Mouse (Mus musculus) heart, embryonic 14.5 days (tissue): ENCODE measurements around the gene Six2. TPM values are rescaled to one million over a fixed set of nuclear protein-coding genes. Genes with fewer than 3 reads are reported as not detected.

Experiments used
- ATAC-seq: fragments of 200-750 bp; cut with Nextera tagmentation; 2 replicates; pipeline ENCODE4 v1.8.0; 2017; ENCODE audit warnings: low read depth, moderate TSS enrichment; ENCODE audit not compliant: insufficient number of reproducible peaks, insufficient read depth, low FRiP score
- H3K27ac ChIP-seq, 2 experiments: fragments of 200-500 bp in 1 of 2; fragments of 300-500 bp in 1 of 2; sonication (generic) in 1 of 2; replicated peaks in 1 of 2; 2 replicates each; pipeline ENCODE4 v1.5.1; 2012 to 2014; ENCODE audit warnings: low read depth in 2 of 2, low read length in 2 of 2, control low read depth in 1 of 2, mild to moderate bottlenecking in 1 of 2, mixed read lengths in 1 of 2; ENCODE audit not compliant: control insufficient read depth in 1 of 2, insufficient read depth in 1 of 2
- H3K27me3 ChIP-seq: fragments of 300-500 bp; sonication (generic); 2 replicates; pipeline ENCODE4 v1.6.1; 2014; ENCODE audit warnings: mild to moderate bottlenecking, low read length, control low read depth; ENCODE audit not compliant: control insufficient read depth, insufficient read depth
- H3K36me3 ChIP-seq: fragments of 300-500 bp; sonication (generic); 2 replicates; pipeline ENCODE4 v1.6.1; 2014; ENCODE audit warnings: mild to moderate bottlenecking, control low read depth, low read length, mixed read lengths; ENCODE audit not compliant: control insufficient read depth, insufficient read depth
- H3K4me1 ChIP-seq, 2 experiments: fragments of 200-500 bp in 1 of 2; fragments of 300-500 bp in 1 of 2; sonication (generic) in 1 of 2; 2 replicates each; pipeline ENCODE4 v1.6.1; 2012 to 2014; ENCODE audit warnings: low read length in 2 of 2, control low read depth in 1 of 2, mixed read lengths in 1 of 2; ENCODE audit not compliant: control insufficient read depth in 2 of 2, insufficient read depth in 2 of 2
- H3K4me2 ChIP-seq: fragments of 300-500 bp; sonication (generic); 2 replicates; pipeline ENCODE4 v1.6.1; 2014; ENCODE audit warnings: mild to moderate bottlenecking, low read length
- H3K4me3 ChIP-seq, 2 experiments: fragments of 200-500 bp in 1 of 2; fragments of 300-500 bp in 1 of 2; sonication (generic) in 1 of 2; 2 replicates each; pipeline ENCODE4 v1.5.1; 2012 to 2014; ENCODE audit warnings: low read length in 2 of 2, mild to moderate bottlenecking in 2 of 2, control low read depth in 1 of 2, low read depth in 1 of 2, moderate library complexity in 1 of 2; ENCODE audit not compliant: control insufficient read depth in 1 of 2, insufficient read depth in 1 of 2
- H3K9ac ChIP-seq: fragments of 300-500 bp; sonication (generic); 2 replicates; pipeline ENCODE4 v1.6.1; 2014; ENCODE audit warnings: mild to moderate bottlenecking, low read length
- H3K9me3 ChIP-seq: fragments of 300-500 bp; sonication (generic); 2 replicates; pipeline ENCODE4 v1.6.1; 2016; ENCODE audit warnings: low read length, control low read depth; ENCODE audit not compliant: control insufficient read depth
- WGBS: fragments of 180-500 bp; shearing (Covaris S2); extraction: QIAGEN DNeasy Blood & Tissue Kit; methylation state at CpG from one replicate; pipeline ENCODE4 v1.1.7; 2014; 5-methylcytosine and 5-hydroxymethylcytosine counted together
- polyA plus RNA-seq: library from polyadenylated mRNA; unstranded; fragments of >200 nt; fragmentation: Nextera tagmentation; extraction: Ambion mirVana; gene quantifications from 2 replicates; pipeline ENCODE4 v1.2.1, GENCODE M21; 2014

Six2 gene
- polyA plus RNA-seq, 1 experiment from 2014 or later: 0.24 TPM

DNA sequence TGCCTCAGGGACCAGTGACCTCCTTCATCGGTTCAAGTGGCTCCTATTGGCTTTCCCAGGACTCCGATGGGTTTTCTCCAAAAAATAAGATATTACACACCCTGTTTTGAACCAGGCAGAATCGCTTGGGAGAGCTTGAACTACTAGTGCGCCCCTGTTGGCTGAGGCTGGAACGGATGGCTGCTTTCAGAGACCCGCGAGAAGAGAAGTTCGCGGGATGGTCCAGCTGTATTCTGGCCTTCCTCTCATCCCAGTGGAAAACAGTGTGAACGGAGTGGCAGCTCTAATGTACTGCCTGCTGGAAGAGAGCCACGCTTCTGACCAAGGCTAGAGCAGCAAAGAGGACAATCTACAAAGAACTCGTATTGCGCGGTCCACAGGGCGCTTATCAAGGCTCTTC lies 8.4 kb downstream of the Six2 start:
- Histone ChIP-seq H3K27me3 (peaks cover 84% of the 10 kb centered on the region), H3K9me3 (no peaks in the 10 kb centered on the region), H3K36me3 (no peaks in the 10 kb centered on the region), H3K4me2 (peak overlapping the region; percentile 63), H3K4me3 (peak overlapping the region; percentile 32 to 37), H3K4me1 (peaks cover 2 to 17% of the 10 kb centered on the region in 2 experiments; a peak in 2 of 4 replicates), H3K27ac (no peak overlapping the region), H3K9ac (0 out of 2 replicates have a peak overlapping the region, but pooled peaks have one; percentile 19)
- ATAC-seq: no peak
- under 1% methylated on average over 15 of the region's 15 CpGs for WGBS

DNA sequence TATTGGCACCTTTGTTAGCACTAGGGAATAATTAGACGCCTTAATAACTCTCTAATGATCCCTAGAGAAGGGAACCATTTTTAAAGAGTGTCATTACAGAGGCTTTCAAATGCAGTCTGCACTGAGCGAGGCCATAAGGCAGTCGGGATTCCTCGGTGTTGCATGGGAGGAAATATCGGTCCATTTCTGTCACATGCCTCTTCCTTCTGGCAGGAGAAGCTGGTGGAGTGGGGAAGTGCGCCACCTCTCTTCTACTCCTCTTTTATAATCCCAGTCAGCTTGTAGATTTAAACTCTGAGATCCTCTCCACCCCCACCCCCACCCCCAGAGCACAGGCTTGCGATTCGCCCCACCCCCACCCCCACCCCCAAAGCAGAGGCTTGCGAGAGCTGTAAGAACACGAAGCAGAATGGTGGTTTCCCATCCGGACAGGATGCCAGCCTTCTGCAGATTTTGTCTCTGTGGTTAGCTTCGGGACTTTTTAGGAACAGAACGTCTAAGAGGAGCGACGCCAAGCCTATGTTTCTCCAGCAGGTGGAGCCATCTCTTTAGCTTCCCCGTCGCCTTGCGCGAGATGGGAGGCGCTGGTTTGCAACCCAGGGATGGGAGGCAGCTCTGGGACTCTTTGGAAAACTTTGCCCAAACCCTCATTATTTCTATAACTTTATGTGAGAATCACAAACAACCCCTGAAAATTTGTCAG lies 23.3 kb downstream of the Six2 start:
- no peaks in the 10 kb centered on the region for H3K4me1 ChIP-seq
- no peak overlapping the region for H3K27ac ChIP-seq
- no peak overlapping the region for H3K9ac ChIP-seq
- H3K4me3 ChIP-seq: peak overlapping the region in 1 of 2 experiments; percentile 22; a peak in 1 of 4 replicates
- no peak for ATAC-seq
- H3K27me3 ChIP-seq: peaks cover 44% of the 10 kb centered on the region
- H3K36me3 ChIP-seq: no peaks in the 10 kb centered on the region
- WGBS: 2% methylated on average over 20 of the region's 20 CpGs
- peak overlapping the region; percentile 58 for H3K4me2 ChIP-seq
- H3K9me3 ChIP-seq: no peaks in the 10 kb centered on the region

DNA sequence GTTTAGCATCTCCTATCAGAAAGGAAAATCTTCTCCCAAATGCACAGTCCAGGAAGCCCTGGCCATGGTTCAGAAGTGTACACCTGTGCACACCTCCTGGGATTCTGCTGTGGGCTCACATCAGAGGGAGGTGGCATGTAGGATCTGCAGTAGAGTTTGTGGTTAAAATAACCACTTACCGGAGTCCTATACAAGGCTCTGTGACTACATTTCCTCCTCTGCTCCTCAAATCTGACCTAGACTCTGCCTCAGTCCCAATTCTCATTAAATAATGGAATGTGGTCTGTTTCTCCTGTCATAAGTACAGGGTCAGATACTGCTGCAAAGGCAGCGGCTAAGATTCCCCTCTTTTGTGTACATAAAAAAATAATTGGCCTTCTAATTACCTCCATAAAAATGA lies 23.9 kb downstream of the Six2 start:
- no peaks in the 10 kb centered on the region for H3K36me3 ChIP-seq
- H3K4me1 ChIP-seq: no peaks in the 10 kb centered on the region
- H3K4me3 ChIP-seq: 0 out of 4 replicates have a peak overlapping the region, but pooled peaks of 1 of the 2 experiments have one; percentile 22
- H3K27ac ChIP-seq: no peak overlapping the region
- H3K4me2 ChIP-seq: peak overlapping the region; percentile 58
- H3K9ac ChIP-seq: no peak overlapping the region
- WGBS: 35% methylated on average over 2 of the region's 2 CpGs
- no peak for ATAC-seq
- peaks cover 41% of the 10 kb centered on the region for H3K27me3 ChIP-seq
- H3K9me3 ChIP-seq: no peaks in the 10 kb centered on the region

DNA sequence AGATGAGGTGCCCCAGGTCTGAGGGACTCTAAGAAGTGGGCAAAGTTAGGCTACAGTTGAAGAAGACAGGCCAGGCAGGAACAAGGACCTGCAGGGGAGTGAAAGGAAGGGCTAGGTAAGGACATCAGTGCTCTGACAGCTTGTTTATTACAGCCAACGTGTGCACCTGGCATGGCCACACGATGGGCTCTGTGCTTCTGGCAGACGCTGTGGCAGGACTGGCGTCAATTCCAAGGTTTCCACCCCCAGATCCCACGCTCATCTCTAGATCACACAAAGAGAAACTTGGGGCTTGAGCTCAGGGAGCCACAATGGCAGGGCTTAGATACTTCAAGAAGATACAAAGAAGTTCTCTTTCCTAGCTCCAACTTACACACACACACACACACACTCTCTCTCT lies 26.6 kb downstream of the Six2 start:
- Histone ChIP-seq H3K9ac (no peak overlapping the region), H3K4me2 (no peak overlapping the region), H3K27ac (no peak overlapping the region), H3K4me3 (no peak overlapping the region), H3K36me3 (no peaks in the 10 kb centered on the region), H3K9me3 (no peaks in the 10 kb centered on the region), H3K27me3 (peaks cover 35% of the 10 kb centered on the region), H3K4me1 (no peaks in the 10 kb centered on the region)
- WGBS: 47% methylated on average over 5 of the region's 5 CpGs
- no peak for ATAC-seq

DNA sequence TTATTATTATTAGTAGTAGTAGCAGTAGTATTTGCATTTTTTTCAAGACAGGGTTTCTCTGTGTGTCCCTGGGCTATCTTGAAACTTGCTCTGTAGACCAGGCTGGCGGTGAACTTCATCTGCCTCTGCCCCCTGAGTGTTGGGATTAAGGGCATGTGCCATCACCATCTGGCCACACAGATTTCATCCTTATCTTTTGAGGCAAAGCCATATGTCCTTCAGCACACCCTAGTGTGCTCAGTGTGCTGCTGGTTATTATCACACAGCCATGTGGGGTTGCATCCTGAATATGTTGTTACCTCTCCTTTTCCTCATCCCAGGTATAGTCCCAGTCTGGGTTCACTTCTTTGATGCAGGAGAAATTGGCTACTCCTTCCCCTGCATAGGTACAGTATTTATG lies 28.1 kb downstream of the Six2 start:
- H3K4me1 ChIP-seq: no peaks in the 10 kb centered on the region
- WGBS: 59% methylated on average over 1 of the region's 1 CpGs
- ATAC-seq: no peak
- H3K27ac ChIP-seq: no peak overlapping the region
- H3K9me3 ChIP-seq: no peaks in the 10 kb centered on the region
- no peak overlapping the region for H3K4me3 ChIP-seq
- H3K4me2 ChIP-seq: no peak overlapping the region
- H3K27me3 ChIP-seq: peaks cover 26% of the 10 kb centered on the region
- H3K9ac ChIP-seq: no peak overlapping the region
- H3K36me3 ChIP-seq: no peaks in the 10 kb centered on the region

DNA sequence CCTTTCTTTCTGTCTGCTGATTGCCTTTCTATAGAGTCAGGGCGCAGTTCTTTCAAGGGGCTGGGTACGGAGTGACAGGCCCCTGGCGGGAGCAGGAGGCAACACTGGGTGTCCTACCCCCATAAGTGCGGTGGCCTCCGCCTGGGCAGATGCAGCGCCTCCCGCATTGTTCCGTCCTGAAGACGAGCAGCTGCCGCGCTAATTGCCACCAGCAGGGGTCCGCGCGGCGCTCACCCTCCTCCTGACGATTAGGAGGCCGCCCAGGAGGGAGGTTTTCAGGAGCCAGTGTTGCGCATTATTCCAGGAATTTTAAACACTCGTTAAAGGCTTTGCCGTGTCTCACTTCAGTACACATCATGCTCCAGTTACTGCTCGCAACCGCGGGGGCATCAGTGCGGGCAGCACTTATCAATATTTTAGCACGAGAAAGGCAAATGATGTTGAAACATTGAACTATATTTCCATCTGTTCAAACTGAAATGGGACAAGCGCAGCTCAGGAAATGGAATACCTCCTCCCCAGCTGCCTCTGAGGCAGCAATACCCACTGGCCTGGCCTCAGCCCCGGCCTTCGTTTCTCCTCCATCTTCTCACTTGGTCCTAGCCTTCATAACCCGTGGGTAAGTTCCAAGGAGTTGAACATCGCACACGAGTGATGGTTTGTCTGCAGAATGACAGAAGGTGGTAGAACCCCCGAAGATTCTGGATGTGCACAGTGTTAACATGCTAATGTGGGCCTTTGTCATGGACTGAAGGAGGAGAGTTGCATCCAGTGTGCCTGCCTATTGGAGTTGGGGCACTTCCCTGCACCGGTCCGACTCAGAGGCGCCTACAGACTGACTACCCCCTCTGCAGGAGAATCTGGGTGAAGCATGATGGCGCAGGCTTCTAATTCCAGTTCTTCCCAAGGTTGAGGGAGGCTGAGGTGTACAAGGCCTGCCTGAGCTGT lies 42.1 kb downstream of the Six2 start:
- Histone ChIP-seq H3K36me3 (no peaks in the 10 kb centered on the region), H3K9ac (peak overlapping the region; percentile 34; the same call in 1 of the 2 replicates), H3K9me3 (no peaks in the 10 kb centered on the region), H3K27me3 (peaks cover 73% of the 10 kb centered on the region), H3K4me3 (peak overlapping the region; percentile 34), H3K27ac (no peak overlapping the region), H3K4me2 (peak overlapping the region; percentile 73), H3K4me1 (peaks cover 2 to 5% of the 10 kb centered on the region in 2 experiments; a peak in 2 of 4 replicates)
- 4% methylated on average over 35 of the region's 36 CpGs for WGBS
- ATAC-seq: 0 out of 2 replicates have a peak, but pooled peaks have one; percentile 31

DNA sequence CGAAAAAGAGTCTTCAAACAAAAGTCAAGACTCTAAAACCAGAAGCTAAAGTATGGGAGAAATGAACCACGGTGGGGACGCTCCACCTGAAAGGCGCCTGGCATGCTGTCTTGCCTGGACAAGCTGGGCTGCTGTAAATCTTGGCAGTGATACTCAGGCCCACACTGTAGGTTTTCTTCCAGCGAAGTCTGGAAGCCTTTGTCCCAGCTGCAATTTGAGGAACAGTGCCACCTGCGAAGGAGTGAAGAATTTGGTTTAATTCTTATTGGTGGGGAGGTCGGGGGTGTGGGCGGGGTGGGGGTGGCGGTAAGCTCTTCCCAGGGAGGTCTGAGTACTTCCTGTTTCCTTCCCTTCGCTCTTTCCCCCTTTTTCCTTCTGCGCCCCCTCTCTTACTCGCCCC lies 42.8 kb downstream of the Six2 start:
- ATAC-seq: no peak
- Histone ChIP-seq H3K27ac (no peak overlapping the region), H3K4me1 (peaks cover 2 to 5% of the 10 kb centered on the region in 2 experiments; a peak in 2 of 4 replicates), H3K9ac (0 out of 2 replicates have a peak overlapping the region, but pooled peaks have one; percentile 34), H3K4me2 (peak overlapping the region; percentile 73), H3K9me3 (no peaks in the 10 kb centered on the region), H3K4me3 (peak overlapping the region; percentile 34; a peak in 3 of 4 replicates), H3K36me3 (no peaks in the 10 kb centered on the region), H3K27me3 (peaks cover 73% of the 10 kb centered on the region)
- WGBS: 11% methylated on average over 10 of the region's 12 CpGs
